Mouse (Mus musculus) kidney, adult 2 months (tissue): ENCODE measurements around the gene Flt1.

ENCODE experiments used
- CTCF ChIP-seq: fragments of 200-500 bp; conservative IDR thresholded peaks from 2 replicates; pipeline ENCODE4 v1.5.1; 2011; ENCODE audit warnings: low read depth, mild to moderate bottlenecking, control low read depth, low read length, moderate library complexity, mixed read lengths; ENCODE audit not compliant: insufficient read depth, insufficient read length
- POLR2A ChIP-seq: fragments of 200-500 bp; IDR thresholded peaks from one replicate; pipeline ENCODE4 v1.6.1; 2011; ENCODE audit warnings: low read depth, low read length, control low read depth

- TF ChIP-seq CTCF: no peak
- no peak for TF ChIP-seq POLR2A
Measured at GRCm38 (mm10) chr5:147701024-147701423, 24.8 kb downstream of the Flt1 start.
